Mouse (Mus musculus): ENCODE measurements around the gene Gtsf1l.

Gene Gtsf1l

DNA sequence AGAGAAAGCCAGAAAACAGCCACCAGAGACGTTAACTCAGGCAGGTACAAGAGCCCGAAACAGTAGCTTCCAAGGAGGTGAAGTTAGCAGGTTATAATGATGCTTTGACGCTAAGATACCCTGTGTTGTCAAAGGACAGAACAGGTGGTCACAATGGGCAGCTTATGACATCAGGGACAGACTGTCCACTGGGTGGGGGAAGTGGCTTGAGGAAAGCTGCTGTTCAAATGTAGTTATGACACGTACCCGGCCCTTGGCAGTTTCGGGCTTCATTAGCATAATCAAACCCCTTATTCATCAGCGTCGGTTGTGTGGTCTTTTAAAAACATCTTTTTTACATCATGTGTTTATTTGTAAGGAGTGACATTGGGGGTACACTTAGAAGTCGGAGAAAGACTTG lies at the start of gene Gtsf1l:
Gene Gtsf1l, minus strand, starts transcription at position 128 of the 400 bp plus-strand sequence.
- DNase-seq (ENCODE audit: low read depth) = no peak

DNA sequence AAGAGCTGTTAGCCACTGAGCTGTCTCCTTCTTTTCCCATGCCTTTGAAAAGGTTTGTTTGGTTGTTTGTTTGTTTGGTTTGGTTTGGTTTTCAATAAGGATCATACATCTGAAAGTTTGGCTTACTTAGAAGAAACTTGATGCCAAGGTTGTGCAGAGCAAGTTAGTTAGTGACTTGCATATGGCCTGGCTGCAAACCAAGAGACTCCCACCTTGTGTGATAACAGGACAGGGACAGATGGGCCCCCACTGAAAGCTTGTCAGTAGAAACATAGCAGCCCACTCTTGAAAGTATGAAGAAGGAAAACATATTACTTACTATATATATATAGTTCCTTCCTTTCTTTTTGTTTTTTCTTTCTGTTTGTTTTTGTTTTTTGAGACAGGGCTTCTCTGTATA lies 49.3 kb upstream of the Gtsf1l start:
- DNase-seq (ENCODE audit: low read depth) = no peak

DNA sequence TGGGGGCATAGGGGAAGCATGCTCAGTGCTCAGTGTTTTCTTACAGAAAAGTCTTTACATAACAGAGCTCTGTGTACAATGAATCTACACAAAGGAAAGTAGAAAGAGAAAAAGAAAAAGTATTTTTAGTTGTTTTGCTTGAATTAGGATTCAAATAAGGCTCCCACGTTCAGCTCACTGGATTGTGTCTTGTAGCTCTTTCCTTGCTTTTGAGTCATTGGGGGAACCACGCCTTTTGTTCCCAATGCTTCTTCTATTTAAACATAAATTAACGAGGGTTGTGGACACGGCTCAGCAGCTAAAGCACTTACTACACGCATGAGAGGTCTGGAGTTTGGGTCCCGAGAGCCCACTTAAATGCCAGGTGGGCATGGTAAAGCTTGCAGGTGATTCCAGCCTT lies 48.3 kb upstream of the Gtsf1l start:
- DNase-seq (ENCODE audit: low read depth) = no peak

DNA sequence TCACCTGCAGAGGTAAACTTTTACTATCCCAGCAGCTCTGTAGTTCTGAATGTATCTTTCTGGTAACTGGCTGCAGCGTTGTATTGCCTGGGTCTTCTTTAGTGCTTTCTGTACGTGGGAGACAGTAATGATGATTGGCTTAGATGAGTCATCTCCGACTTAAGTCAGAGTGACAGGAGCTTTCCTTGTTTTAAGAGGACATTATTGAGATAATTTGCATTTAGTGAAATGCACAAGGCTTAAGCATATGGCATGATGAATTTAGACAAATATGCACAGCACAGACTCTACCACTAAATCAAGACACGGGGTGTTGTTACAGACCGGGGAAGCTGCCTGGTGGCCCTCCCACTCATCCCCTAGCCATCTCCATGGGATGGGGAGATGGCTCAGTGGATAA lies 44.7 kb upstream of the Gtsf1l start:
- no peak for DNase-seq (ENCODE audit: low read depth)

DNA sequence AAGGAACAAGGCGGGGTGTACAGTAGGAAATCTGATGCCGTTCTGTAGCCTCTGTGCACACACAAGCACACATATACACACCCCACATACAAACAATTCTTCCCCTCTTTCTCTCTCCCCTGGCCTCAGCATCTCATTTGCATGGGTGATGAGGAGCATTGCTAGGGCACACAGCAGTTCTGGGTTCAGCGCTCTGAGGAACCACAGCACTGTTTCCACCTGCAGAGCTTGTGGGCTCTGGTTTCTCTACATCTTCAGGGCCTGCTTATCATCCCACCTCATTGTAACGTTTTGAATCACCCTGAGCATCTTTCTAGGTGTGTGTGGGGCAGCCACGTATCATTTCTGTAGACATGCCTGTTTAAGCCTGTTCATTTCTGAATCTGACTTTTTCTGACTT lies 43.2 kb upstream of the Gtsf1l start:
- DNase-seq (ENCODE audit: low read depth) = no peak

DNA sequence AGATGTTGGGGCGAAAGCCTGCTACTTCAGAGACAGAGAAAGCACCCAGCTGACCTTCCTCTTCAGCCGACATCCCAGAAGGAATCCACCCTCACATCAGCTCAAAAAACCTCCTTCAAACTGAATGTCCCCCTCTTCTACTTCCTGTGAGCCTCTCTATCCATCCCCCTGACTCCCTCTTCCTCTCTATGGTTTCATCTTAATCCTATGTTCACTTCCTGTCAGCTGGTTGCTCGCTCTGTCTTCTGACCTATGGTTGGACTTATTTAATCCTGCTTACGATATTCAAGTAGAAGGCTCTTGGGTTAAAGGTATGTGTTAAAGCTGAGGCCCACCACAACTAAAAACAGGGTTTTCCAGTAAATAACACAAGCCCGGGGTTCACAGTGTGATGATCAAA lies 35.8 kb upstream of the Gtsf1l start:
- DNase-seq (ENCODE audit: low read depth) = no peak

DNA sequence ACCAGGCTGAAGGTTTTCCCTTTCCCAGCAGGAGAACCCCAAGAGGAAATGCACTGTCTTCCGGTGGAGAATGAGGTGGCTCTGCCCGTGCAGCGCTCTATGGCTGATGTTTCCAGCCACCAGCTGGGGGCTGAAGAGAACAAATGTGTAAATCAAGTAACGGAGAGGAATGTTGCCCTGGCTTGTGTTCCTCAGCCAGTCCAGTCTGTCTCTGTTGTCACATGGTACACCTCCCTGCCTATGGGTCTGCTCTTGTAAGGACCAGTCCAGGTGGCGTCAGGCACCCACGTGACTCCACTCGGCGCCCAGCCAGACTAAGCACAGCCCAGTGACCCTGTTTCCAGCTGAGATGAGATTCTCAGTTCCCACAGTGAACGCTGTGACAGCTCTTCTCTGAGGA lies 34.7 kb upstream of the Gtsf1l start:
- DNase-seq (ENCODE audit: low read depth) = no peak

DNA sequence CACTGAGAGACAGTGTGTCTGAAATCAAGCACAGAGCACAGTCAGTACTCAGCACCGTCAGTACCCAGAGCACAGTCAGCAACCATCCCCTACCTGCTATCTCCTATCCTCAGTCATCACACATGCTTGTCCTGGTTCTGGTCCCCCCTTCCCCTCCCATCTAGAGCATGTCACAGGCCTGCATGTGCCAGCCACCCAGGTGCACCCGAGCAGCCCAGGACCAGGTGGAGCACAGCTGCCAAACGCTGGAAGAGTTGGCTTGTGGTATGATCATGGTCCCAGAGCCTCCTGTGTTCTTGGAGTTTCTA lies 33.7 kb upstream of the Gtsf1l start:
- DNase-seq (ENCODE audit: low read depth) = no peak

DNA sequence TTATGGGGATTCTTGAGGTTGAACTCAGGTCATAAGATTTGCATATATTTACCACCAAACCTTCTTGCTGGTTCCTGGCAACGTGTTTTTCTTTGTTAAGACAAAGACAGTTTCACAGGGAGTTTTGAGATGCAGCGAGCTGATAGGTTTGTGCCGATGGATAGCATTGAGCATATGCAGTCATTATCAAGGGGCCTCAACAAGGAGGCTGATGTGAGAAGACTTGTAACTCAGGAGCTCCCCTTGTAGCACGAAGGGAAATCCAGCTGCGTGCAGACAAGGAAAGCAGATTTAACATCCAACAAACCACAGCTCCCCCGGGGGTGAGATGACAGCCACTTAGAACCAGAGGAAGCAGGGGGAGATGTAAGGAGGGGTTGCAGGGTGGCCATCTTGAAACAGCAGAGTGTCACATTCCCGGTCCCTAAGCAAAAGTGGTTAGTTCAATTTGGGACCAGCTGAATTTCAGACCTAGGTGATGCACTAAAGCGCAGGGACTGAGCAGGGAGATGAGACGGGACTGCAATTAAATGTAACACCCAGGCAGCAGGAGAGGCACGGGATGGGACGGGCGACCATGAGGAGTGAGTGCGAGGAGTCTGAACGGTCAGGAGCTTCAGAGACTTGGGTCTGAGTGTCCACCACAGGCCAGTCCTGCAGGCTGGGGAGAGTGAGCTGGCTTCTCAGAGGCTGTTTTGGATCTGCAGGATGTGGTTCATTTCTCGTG lies 33.1 kb upstream of the Gtsf1l start:
- DNase-seq (ENCODE audit: low read depth) = no peak

DNA sequence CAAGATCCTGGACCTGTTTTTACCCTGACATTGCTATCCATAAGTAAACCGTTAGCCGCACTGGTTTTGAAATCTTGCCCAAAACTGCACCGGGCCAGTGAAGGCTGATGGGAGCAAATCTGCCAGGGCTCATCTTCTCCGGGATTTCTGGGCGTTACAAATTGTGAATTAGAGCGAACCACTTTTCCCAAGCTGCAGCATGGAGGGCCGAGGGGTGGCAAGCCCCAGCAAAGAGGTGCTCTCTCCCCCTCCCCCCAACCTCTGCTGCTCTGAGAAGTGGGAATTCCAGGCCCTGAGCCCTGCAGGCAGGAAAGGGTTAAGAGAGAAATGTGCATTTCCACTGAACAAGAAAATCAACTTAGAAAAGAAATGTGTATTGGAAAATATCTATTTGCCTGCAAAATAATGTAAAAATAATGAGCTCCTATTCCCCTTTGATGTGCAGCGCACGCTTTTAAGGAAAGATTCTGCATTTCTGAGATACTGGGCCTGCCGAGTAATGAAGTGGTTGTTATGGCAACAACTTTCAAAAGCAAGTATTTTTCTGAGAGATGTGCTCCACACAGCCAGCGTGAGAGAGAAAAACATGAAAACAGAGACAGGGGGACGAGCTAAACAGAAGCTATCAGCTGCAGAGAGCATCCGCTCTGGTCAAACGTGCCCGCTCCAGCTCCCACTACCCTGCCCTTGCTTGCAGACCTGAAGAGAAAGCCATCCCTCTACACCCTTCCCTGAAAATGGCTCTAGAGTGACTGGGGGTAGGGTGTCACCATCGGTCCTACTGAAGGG lies 24.0 kb upstream of the Gtsf1l start:
- no peak for DNase-seq (ENCODE audit: low read depth)

DNA sequence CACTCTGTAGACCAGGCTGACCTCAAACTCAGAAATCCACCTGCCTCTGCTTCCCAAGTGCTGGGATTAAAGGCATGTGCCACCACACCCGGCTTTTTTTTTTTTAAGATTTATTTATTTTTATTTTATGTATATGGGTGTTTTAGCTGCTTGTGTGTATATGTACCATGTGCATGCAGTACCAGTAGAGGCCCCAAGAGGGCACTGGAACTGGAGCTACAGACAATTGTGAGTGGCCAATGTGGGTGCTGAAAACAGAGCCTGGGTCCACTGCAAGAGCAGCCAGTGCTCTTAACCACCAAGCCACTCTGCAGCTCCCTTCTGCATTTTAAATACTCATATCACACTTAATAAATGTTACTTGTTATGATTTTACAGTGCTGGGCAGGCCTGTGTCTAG lies 23.1 kb upstream of the Gtsf1l start:
- DNase-seq (ENCODE audit: low read depth) = no peak

DNA sequence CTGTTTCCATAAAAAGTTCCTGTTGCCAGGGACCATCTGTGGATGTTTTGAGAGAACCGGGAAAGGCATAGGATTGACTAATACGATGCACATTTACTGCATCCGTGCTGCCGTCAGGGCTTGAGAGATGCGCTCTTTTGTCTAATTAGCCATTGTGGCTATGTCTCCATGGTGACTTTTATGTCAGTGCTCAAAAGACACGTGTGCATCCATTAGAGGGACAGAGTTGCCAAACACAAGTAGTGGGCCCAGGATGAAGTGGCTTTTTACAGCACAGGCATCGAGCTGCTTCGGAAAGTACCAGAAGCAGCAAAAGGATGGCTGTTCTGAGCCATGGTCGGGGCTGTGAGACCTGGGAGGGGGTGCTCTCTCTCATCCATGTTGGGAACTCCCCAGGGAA lies 20.7 kb upstream of the Gtsf1l start:
- no peak for DNase-seq (ENCODE audit: low read depth)

DNA sequence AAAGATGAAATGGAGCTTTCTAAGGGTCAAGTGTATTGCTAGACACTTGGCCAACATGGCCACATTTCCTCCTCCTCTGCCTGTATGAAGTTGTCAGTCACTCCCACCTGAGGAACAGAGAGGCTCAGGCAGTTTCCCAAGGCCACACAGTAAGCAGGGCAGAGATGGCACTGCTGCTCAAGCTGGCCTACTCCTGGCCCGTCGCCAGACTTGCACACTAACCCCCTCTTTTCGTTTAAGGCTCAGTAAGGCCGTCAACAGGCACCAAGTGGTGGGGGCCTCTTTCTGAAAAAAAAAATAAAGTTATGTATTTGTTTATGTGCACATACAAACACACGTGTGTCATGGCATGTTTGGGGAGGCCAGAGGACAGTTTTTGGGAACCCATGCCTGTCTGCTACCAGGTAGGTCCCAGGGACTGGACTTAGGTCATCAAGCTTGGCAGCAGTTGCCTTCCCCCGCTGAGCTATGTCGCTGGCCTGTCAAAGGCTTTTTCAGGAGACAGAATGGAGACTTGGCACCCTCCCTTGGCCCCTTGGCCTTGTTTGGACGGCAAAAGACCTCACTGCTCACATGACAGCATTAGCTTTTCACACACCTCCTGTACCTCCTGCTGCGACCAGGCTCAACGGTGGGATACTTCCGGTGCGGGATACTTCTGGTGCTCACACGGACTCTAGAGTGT lies 16.6 kb upstream of the Gtsf1l start:
- no peak for DNase-seq (ENCODE audit: low read depth)

DNA sequence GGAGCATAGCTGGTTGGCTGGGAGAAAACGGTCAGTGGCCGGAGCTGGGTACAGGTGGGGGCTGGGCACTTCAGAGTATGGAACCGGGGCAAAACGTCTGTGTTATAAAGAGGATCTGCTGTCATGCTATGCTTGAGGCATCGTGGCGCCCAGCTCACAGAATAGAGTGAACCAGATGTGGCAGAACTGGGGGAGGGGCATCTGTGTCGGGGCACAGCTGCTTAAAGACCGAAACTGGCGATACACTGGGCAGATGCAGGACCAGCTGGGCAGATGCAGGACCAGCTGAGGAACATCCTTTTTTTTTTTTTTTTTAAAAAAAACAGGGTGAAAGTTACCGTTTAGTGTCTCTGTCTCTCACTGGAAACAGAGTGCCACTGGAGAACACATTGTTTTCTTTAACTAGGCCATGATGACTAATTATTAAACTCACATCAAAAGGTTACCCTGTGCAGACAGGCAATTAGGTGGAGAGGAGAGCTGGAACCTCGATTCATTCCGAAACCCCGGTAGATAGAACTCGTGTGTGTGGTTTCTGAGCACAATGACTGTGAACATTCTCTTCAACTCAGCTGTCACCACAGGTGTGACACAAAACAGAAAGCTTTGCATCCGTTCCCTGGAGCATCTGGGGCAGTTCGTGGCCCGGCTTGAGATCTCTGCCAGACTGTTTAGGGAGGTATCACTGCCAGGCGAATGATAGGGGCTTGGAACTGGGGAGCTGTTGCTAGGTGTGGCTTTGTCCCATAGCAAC lies 15.4 kb upstream of the Gtsf1l start:
- DNase-seq (ENCODE audit: low read depth) = no peak

DNA sequence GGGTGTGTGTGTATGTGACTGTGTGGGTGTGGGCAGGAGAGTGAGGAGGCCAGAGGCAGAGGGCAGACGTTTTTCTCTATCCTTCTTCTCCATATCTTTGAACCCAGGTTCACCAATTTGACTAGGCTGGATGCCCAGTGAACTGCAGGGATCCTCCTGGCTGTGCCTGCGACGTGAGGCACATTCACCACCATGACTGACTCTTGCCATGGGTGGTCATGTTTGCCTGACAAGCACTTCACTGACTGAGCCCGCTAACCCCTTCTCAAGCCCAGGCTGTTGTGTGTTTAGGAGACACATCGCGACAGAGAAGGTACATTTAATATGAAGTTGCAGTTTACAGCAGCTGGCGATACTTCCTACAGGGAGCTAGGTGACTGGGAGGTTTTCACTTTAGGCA lies 14.6 kb upstream of the Gtsf1l start:
- no peak for DNase-seq (ENCODE audit: low read depth)

DNA sequence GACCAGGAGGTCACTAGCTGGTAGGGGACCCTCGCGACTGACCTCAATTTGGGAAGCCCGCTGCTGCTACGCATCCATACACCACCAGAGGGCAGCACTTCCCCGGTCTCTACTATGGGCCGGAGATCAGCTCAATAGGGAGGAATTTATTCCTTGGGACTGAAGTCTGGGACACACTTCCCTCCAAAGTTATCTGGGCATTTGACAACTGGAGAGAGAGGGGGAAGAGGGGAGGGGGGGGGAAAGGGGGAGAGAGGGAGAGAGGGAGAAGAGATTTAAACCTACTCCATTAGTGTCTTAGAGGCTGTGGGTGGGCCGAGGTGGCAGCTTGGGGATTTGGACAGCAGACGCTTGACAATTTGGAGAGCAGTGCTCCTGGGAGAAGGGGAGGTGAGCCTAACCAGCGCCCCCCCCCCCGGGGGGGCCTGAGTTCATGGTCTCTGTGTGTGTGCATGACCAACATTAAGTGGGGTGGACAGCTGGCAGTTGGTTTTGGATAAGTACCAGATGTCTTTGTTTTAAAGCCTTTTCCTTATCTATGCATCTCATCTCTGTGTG lies 14.1 kb upstream of the Gtsf1l start:
- DNase-seq (ENCODE audit: low read depth) = no peak

DNA sequence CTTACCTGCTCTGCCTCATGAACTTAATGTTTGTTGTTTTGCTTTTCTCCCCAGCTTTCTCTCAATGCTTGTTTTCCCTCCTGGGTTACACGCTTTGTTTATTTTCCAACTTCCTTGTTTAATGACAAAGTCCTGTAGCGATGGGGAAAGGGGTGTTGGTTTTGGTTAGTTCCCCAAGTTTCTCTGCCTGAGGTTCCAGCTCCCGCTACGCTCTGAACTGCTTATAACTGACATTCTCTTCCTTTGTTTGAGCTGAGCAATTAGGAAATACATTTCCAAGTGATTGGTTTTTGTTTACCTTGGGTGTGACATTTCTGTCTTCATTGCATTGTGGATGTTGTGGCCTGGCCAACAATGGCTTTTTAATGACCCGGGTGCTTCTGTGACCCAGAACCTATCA lies 12.9 kb upstream of the Gtsf1l start:
- DNase-seq (ENCODE audit: low read depth) = no peak

DNA sequence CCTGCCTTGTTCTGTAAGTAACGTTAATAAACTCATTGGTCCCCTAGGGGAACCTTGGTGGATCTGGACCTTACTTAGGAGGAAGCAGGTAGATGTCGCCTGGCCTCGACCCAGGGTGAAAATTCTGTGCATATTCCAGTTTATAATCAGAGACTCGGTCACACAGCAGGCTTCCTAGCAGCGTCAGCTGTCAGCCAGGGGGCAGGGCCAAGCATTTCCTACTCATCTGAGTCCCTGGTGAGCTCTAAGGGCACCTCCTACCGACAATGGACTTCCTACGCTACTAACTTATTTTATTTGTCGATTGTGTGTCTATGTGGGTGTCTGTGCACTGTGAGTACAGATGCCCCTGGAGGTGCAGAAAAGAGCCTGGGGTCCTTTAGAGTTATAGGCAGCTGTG lies 12.3 kb upstream of the Gtsf1l start:
- DNase-seq (ENCODE audit: low read depth) = no peak

DNA sequence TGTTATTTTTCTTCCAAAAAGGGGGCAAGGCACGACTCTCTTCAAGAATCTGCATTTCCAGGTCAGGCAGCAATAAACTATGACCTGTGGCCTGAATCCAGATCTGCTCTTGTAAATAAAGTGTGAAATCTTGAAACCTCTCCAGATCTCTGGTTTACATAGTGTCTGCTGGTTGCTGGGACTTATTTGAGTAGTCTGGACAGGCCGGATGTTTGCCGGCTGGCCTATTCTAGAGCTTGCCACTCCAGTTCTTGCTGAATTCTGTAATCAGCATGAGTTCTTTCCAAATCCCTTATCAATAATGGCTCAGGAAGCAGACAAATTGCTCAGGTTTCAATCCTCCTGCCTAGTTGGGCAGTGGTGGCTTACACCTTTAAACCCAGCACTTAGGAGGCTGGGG lies 8.1 kb upstream of the Gtsf1l start:
- no peak for DNase-seq (ENCODE audit: low read depth)

DNA sequence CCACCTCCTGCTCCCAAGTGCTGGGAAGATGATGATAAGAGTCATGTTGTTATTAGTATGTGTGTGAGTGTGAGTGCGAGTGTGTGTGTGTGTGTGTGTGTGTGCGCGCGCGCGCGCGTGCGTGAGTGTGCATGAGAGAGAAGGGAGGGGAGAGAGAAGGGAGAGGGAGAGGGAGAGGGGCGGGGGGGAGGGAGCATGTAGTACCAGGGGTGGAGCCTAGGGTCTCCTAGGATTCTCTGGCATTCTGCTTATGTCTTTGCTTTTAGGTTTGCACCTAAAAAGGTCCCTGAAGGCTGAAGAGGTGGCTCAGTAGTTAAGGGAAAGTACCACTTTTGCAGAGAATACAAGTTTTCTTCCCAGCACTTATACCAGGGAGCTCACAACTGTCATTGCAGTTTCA lies 7.3 kb upstream of the Gtsf1l start:
- no peak for DNase-seq (ENCODE audit: low read depth)

DNA sequence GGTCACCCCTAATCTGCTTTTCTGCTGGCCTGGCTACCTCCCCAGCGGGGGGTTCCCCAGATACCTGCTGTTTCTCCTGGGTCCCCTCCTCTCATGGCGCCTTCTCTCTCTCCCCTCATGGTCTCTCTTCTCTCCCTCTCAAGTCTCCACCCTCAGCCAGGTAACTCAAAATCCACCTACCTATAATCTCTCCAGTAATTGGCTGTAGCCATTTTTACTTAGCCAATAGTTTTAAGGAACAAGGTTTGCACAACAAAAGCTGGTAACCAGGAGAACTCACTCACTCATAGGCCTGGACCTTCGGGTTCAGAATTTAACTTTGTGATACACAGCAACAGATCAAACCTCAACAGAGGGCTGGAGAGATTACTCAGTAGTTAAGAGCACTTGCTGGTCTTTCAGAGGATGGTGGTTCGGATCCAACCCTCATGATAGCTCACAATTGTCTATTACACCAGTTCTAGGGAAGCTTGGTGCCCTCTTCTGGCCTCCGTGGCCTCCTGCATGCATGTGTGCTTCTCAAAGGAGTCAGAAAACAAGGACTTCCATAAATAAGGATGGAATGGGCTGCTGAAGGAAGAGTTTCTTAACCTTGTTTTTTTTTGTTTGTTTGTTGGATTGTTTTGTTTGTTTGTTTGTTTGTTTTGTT lies 1.9 kb upstream of the Gtsf1l start:
- DNase-seq (ENCODE audit: low read depth) = peak; percentile 13

DNA sequence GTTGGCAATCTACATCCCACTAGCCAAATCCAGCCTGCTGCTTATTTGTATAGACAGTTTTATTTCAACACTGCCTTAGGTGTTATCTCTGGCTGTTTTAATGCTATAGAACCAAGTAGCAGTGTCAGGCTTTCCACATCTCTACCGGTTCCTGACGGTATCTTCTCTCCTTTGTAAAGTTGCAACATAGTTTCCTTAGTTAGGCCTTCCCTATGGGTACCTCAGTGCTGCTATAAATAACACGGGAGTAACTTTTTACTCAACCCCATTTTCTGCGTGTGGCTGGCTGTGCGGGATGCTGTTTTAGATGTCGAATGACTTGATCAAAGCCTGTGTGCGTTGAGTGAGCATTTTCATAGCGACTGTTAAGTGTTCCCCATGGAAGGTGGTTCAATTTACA lies 1.1 kb downstream of the Gtsf1l start:
- no peak for DNase-seq (ENCODE audit: low read depth)
